Mouse (Mus musculus): ENCODE results near the gene Hdac10.

GRCm38 (mm10) chr15:89136461-89137155 lies 8.1 kb upstream of the Hdac10 start:
- TF ChIP-seq POLR2A (IDR thresholded peaks at IDR 0.05; ENCODE audit: low read depth, low read length) (no peak), ZKSCAN1 (IDR thresholded peaks at IDR 0.05; ENCODE audit: borderline replicate concordance, low read depth, low read length) (no peak), EP300 (IDR thresholded peaks at IDR 0.05; ENCODE audit: low read length) (no peak), ZNF384 (IDR thresholded peaks at IDR 0.05; ENCODE audit: low read depth, low read length) (no peak), CTCF (conservative IDR thresholded peaks at IDR 0.05 in 1 of 2, IDR thresholded peaks at IDR 0.05 in 1 of 2; ENCODE audit: low read depth in 2 of 2, low read length in 2 of 2) (no peak)
